Mouse (Mus musculus) CD4-positive naive resting alpha-beta T cell, adult 76 days (primary cell): ENCODE measurements around the gene Eno1. TPM values are rescaled to one million over a fixed set of nuclear protein-coding genes. Genes with fewer than 3 reads are reported as not detected.

ENCODE experiments used
- total RNA-seq: library from RNA; stranded (reverse); gene quantifications from one replicate; pipeline ENCODE4 v1.2.4, GENCODE M21; 2023

The Eno1 gene
- 201 TPM for total RNA-seq

GRCm38 (mm10) chr4:150236521-150237481 is at the start of gene Eno1:
Gene Eno1 (plus strand): TSS chr4:150236721.

GRCm38 (mm10) chr4:150201232-150201631 is 35.3 kb upstream of the Eno1 start, which contains the start of gene Car6:
Gene Car6 (minus strand): TSS chr4:150201332.

GRCm38 (mm10) chr4:150281018-150281761 is 44.7 kb downstream of the Eno1 start, which contains the start of gene Rere:
Gene Rere (plus strand): TSS chr4:150281646.

Other genes with a start within 250 kb of the Eno1 start
- gene H6pd, start 227.7 kb upstream of the Eno1 start, total RNA-seq: 27.1 TPM
- gene Gpr157, start 149.4 kb upstream of the Eno1 start, total RNA-seq: 1.6 TPM
- not detected for gene Slc2a5, start 117.4 kb upstream of the Eno1 start, total RNA-seq
- gene Slc2a7, start 87.7 kb upstream of the Eno1 start, total RNA-seq: not detected
- not detected for gene Car6, start 35.4 kb upstream of the Eno1 start, total RNA-seq
- gene Rere, start 44.9 kb downstream of the Eno1 start, total RNA-seq: 152 TPM